In the genomic region with DNA sequence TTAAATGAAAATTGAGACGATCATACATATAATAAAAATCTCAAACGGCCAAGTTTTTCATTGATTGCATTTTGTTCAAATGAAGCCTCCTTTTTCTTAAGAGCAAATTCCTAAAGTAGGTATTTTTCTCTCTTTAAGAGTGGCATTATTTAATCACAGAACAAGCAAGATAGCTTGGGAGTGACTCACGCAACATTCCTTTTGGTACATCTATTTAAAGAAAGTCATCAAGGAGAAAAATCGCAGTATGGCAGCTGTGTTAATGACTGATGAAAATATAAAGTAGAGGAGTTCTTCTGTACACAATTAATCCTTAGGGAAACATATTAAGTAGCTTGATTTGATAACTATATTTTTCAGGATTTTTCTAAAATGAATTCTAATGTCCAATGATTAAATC, we compare ENCODE assay signal across 33 mouse cellular contexts.
"Had no signal": no experiment of that assay in that cellular context is flagged by ENCODE, and none has a peak within 500 bp of the region (broad histone marks: within the 10 kb centered on the region; RNA-seq: fewer than 3 reads in every experiment).

No protein-coding gene starts in this region.

- DNase-seq: heart, postnatal 10 days; heart, postnatal 14 days; heart, postnatal 36 days; heart, postnatal 4 days; kidney, adult 11 months; kidney, adult 18-20 months; kidney, adult 2 months; kidney, adult 8-10 months; kidney, adult 9 months; kidney, postnatal 10 days; kidney, postnatal 14 days; kidney, postnatal 25 days; kidney, postnatal 36 days; kidney, postnatal 4 days; layer of hippocampus, adult 9-11 months; layer of hippocampus, postnatal 36 days had no signal

- ATAC-seq: hindbrain, embryonic 16.5 days; hindbrain, postnatal 0 days; inflammation-experienced regulatory T-cells, adult 6 months; intestine, embryonic 15.5 days; intestine, embryonic 16.5 days; intestine, postnatal 0 days had no signal

- H3K4me3 ChIP-seq: heart, embryonic 12.5 days; heart, embryonic 13.5 days; heart, embryonic 15.5 days; hindbrain, embryonic 10.5 days; hindbrain, embryonic 12.5 days; hindbrain, embryonic 13.5 days; hindbrain, embryonic 15.5 days; intestine, embryonic 15.5 days; kidney, embryonic 15.5 days; left cerebral cortex, adult 2 months had no signal

- H3K27ac ChIP-seq: heart, embryonic 13.5 days; heart, embryonic 15.5 days; hindbrain, embryonic 10.5 days; hindbrain, embryonic 12.5 days; hindbrain, embryonic 13.5 days; hindbrain, embryonic 14.5 days; hindbrain, embryonic 15.5 days; hindbrain, postnatal 0 days; intestine, embryonic 15.5 days; kidney, embryonic 15.5 days; kidney, postnatal 0 days; left cerebral cortex, adult 2 months had no signal
